Mouse (Mus musculus) c-Kit-negative CD71-positive TER-119-positive erythroid progenitor cells, embryonic 14.5 days (primary cell): ENCODE measurements around the gene Pianp.

Source experiments
- DNase-seq: peaks from one replicate; pipeline ENCODE4 v3.0.0-alpha.2; 2013; ENCODE audit warnings: low read depth, low spot score

The Pianp gene

GRCm38 (mm10) chr6:124996551-124997501 is at the start of gene Pianp:
Gene Pianp, plus strand, starts transcription at chr6:124996694.
- DNase-seq: no peak

GRCm38 (mm10) chr6:124953991-124954715 is 42.3 kb upstream of the Pianp start:
- DNase-seq: no peak

GRCm38 (mm10) chr6:124955212-124955611 is 41.3 kb upstream of the Pianp start:
- no peak for DNase-seq

GRCm38 (mm10) chr6:124958127-124958526 is 38.4 kb upstream of the Pianp start:
- no peak for DNase-seq

- DNase-seq: no peak
Observed at GRCm38 (mm10) chr6:124959960-124960359, 36.5 kb upstream of the Pianp start.

- no peak for DNase-seq
Observed at GRCm38 (mm10) chr6:124961021-124961420, 35.5 kb upstream of the Pianp start.

GRCm38 (mm10) chr6:124964638-124965037 is 31.9 kb upstream of the Pianp start:
- no peak for DNase-seq

- peak; percentile 83 for DNase-seq
Observed at GRCm38 (mm10) chr6:124965088-124965719, 31.3 kb upstream of the Pianp start, which contains the start of gene Cops7a. Gene Cops7a, minus strand, starts transcription at chr6:124965538.

- no peak for DNase-seq
Observed at GRCm38 (mm10) chr6:124965747-124966146, 30.7 kb upstream of the Pianp start.

- no peak for DNase-seq
Observed at GRCm38 (mm10) chr6:124966466-124967118, 29.9 kb upstream of the Pianp start.

GRCm38 (mm10) chr6:124967766-124968165 is 28.7 kb upstream of the Pianp start:
- no peak for DNase-seq

GRCm38 (mm10) chr6:124992241-124992640 is 4.3 kb upstream of the Pianp start:
- no peak for DNase-seq

- no peak for DNase-seq
Observed at GRCm38 (mm10) chr6:124993365-124993764, 3.1 kb upstream of the Pianp start.

GRCm38 (mm10) chr6:124993876-124994275 is 2.6 kb upstream of the Pianp start:
- no peak for DNase-seq

GRCm38 (mm10) chr6:124995246-124995645 is 1.2 kb upstream of the Pianp start:
- DNase-seq: no peak

GRCm38 (mm10) chr6:124995831-124996403 is 577 bp upstream of the Pianp start:
- no peak for DNase-seq

GRCm38 (mm10) chr6:124998066-124998465 is 1.6 kb downstream of the Pianp start:
- DNase-seq: no peak

GRCm38 (mm10) chr6:124999091-124999490 is 2.6 kb downstream of the Pianp start:
- DNase-seq: no peak

GRCm38 (mm10) chr6:124999546-124999945 is 3.1 kb downstream of the Pianp start:
- no peak for DNase-seq

- no peak for DNase-seq
Observed at GRCm38 (mm10) chr6:125003706-125004105, 7.2 kb downstream of the Pianp start.

- no peak for DNase-seq
Observed at GRCm38 (mm10) chr6:125005086-125005485, 8.6 kb downstream of the Pianp start.
